Mouse (Mus musculus): ENCODE results near the gene Lrmda. TPM values are rescaled to one million over a fixed set of nuclear protein-coding genes. Genes with fewer than 3 reads are reported as not detected.

Lrmda gene
- polyA plus RNA-seq, 1 experiment from 2014 or later = 0.21 TPM

GRCm38 (mm10) chr14:22306759-22307158 is 287.2 kb downstream of the Lrmda start:
- DNase-seq (ENCODE audit: low spot score) = no peak

DNA sequence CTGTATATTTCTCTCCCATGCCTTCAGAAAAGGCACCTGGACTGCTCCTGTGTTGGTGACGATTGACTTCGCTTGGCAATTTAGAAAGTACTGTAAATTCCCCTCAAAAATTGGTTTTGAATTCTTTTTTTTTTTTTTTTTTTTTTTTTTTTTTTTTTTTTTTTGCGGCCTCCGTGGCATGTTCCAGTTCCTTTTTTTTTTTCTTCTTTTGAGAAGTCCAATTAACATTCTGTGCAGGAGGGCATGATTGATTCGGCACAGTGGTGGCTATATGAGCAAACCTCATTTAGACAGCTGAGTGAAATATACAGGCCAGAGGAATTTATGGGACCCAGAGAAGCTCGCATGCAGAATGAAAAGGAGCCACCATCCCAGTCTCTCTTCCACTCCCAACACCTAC is 288.5 kb downstream of the Lrmda start:
- no peak for DNase-seq (ENCODE audit: low spot score)

DNA sequence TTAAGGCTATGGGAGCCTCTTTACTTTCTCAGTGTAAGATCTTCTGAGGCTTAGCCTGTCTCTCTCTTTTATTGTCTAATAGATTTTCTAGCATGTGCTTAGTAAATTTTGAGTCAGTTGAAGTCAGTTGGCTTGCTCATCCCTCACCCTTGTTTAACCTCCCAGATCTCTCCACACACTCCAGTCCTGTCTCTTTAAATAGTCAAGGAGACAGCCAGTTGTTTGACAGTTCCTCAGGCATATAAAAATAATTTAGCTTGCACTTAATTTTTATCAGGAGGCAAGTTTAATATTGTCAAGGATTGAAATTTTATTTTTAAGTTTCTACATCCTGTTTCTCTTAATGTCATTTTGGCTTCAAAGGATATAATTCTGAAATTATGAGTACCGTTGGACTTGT is 303.5 kb downstream of the Lrmda start:
- no peak for DNase-seq (ENCODE audit: low spot score)

GRCm38 (mm10) chr14:22323530-22324292 is 304.2 kb downstream of the Lrmda start:
- DNase-seq (ENCODE audit: low spot score) = no peak

DNA sequence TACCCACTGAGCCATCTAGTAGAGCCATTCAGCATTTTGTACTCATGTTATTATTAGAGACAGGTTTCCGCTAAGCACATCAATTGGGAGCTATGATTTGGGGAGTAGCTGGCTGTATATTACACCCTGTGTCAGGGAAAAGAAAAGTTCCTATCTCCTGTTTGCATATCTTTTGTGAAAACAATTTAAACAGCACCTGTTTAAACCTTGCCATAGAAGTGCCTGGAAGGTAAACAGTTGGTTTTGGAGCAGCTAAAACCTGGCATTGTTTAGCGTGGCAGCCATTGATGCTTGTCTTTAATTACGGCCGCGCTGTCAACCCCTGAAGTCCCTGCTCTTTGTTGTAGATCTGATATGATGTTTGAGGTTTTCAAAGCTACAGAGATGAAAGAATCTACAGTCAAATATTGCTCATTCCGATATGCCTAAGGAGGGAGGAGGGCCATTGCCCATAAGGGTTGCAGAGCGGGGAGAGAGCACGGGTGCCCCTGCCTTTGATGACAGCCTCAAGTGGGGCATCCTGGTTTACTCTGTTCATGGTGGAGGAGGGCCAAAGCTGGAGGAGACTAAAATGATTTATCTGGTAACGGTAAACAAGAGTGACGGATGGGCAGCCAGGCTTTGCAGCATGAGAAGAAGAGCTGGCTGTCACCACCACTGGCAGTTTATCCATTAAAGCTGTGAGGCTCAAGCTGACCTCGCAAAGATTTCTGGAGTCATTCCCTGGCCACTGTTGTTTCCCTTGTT is 306.9 kb downstream of the Lrmda start:
- no peak for DNase-seq (ENCODE audit: low spot score)

DNA sequence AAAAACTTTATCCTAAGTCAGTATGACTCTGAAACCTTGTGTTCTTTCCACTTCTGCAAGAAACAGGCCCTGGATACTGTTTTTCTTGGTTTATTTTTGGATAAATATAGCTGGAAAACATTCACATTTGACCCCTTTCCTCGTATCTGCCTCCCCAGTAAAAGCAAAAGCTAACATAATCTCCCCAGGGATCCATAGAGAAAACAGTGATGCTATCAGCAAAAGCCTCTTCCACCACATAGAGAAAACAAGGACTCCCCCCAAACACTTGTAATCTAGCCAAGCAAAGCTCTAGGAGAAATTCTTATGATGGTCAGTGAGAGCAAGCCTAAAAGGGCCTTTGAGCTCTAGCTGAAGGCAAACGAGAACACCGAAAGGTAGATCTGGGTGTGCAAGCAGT is 309.7 kb downstream of the Lrmda start:
- DNase-seq (ENCODE audit: low spot score) = no peak

DNA sequence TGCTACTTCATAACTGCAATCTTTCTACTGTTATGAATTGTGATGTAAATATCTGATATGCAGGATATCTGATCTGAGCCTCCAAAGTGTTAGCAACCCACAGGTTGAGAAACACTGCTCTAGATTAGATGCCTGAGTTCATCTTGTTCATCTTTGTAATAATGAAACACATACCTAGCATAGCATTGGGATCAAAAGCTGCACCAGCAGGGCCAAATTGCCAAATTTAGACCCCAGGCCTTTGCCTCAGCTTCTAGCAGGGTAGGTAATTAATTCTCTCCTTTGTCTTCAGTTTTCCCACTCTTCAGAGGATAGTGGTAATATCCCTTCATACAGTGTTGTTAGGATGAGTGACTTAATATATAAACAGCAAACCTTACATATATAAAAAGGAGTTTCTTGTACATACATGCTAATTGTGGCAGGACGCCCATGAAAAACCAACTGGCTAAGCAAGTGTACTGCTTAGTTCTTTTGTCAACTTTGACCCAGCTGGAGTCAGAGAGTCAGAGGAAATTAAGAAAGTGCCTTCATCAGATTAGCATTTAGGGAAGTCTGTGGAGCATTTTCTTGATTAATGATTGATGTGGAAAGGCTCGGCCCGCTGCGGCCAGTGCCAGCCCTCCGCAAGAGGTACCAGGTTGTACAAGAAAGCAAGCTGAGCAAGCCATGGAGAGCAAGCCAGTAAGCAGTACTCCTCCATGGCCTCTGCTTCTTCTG is 315.7 kb downstream of the Lrmda start:
- DNase-seq (ENCODE audit: low spot score) = no peak

GRCm38 (mm10) chr14:22339176-22339575 is 319.7 kb downstream of the Lrmda start:
- no peak for DNase-seq (ENCODE audit: low spot score)

GRCm38 (mm10) chr14:22343357-22343756 is 323.8 kb downstream of the Lrmda start:
- no peak for DNase-seq (ENCODE audit: low spot score)

DNA sequence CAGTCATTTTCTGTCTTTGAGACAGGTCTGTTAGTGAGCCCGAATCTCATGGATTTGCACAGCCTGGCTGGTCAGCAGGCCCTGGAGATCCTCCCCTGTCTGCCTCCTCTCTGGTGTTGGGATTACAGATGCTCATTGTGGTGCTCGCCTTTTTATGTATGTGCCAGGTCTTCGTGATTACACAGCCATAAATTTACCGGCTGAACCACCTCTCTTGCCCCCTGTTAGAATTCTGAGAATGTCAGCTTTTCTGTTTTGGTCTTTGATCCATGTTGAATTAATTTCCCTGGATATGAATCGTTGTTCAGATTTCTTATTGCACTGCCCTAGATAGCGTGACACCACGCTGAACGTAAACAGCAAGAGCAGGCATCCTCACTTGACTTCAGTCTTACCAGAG is 325.7 kb downstream of the Lrmda start:
- DNase-seq (ENCODE audit: low spot score) = no peak

GRCm38 (mm10) chr14:22353626-22354025 is 334.1 kb downstream of the Lrmda start:
- no peak for DNase-seq (ENCODE audit: low spot score)

- no peak for DNase-seq (ENCODE audit: low spot score)
Measured at GRCm38 (mm10) chr14:22354769-22355574, 335.5 kb downstream of the Lrmda start.

- DNase-seq (ENCODE audit: low spot score) = no peak
Measured at GRCm38 (mm10) chr14:22357991-22358503, 338.5 kb downstream of the Lrmda start.

DNA sequence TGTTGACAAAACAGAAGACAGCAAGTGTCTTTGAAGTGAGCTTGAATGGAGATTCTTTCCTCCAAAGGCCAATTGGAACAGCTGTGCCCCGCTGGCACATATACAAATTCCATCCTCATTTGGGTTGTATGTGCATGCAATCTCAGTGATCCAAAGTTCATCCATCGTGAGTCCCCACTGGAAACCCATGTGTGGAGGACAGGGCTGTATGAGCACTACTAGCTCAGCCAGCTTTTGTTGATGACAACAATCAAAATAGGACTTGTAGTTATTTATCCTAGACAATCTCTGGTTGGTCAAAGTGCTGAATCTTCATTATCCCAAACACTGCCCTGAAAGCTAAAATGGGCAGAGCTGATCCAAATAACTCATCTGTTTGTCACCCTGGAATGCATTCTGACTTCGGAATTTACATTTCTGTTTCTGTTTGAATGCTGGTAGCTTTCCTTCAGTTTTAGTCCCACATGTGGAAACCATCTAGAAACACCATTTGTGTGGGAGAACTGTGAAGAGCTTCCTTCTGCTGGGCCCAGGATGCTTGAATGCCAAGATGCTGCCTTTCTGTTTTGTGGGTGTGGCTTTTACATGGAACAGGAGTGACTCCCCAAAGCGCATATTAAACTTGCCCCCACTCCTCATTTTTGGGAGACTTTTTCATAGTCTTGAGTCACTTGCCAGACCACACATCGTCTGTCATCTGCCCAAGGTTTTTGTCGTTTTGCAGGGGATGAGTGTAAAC is 344.7 kb downstream of the Lrmda start:
- DNase-seq (ENCODE audit: low spot score) = no peak

GRCm38 (mm10) chr14:22364771-22365355 is 345.4 kb downstream of the Lrmda start:
- DNase-seq (ENCODE audit: low spot score) = no peak

DNA sequence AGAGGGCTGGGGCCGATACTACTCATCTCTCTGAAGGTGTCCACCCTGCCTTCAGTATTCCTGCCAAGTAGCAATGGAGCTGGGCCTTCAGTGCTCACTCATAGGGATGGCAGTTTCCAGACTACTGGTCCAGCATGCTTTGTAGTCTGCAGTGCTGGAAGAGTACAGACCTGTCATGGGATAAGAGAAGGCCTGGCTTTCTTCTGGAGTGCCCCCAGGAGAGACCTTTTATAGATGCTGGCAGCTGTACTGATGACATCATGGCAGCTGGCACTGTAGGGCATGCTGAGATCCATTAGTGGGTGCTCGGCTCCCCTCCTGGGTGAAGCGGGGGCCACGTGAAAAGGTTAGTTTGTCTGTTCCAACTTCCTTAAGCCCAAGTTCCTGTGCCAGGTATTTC is 348.1 kb downstream of the Lrmda start:
- no peak for DNase-seq (ENCODE audit: low spot score)

DNA sequence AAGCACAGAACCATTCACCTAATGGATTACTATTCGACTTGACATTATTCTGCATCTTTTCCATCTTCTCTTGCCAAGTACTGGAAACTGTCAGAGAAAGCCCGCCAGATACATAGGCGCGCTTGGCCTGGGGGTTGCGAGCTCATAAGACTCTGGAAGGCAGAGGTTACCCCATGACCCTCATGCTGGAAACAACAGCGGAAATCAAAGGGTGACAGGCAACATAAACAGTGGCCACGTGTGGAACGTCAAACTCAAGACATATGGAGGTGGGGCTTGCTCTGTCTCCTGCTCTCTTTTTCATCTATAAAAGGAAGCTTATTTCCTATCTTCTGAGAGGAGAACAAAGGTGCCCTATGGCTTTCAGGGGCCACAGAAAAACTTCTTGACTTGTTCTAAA is 351.6 kb downstream of the Lrmda start:
- no peak for DNase-seq (ENCODE audit: low spot score)

DNA sequence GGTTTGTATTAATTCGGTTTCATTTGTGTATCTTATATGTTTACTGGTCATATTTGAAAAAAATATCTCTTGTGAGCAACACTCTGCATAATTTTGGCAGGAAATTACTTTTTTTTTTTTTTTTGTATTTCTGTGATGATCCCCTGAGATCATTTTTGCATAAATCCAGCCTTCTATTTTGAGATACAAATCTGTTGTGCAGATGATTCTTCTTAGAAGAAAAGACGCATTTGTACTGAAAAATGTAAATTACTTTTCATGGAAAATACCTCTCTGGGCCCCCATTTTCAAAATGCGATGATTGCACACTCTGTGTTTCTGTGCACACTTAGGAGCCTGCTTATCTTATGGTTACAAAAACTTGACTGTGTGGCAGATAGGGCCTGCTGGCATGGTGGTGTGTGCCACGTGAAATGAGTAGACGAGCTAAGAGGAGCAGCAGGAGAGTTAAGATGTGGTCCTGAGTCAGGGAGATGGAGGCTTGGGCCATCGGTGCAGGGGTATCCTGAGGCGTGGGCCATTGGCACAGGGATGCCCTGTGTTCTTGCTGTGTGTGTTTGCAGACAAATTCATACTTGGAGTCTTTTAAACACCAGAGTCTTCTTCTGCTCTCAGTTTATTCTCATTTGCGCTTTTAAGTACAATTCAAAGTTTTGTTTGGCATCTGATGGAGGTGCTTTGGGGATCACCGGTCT is 353.3 kb downstream of the Lrmda start:
- DNase-seq (ENCODE audit: low spot score) = no peak

- DNase-seq (ENCODE audit: low spot score) = no peak
Measured at GRCm38 (mm10) chr14:22373361-22373745, 353.8 kb downstream of the Lrmda start.
